Mouse (Mus musculus) forebrain, embryonic 13.5 days (tissue): ENCODE results near the gene Morc2a. TPM values are rescaled to one million over a fixed set of nuclear protein-coding genes. Genes with fewer than 3 reads are reported as not detected.

ENCODE experiments used
- ATAC-seq: fragments of 200-750 bp; cut with Nextera tagmentation; 2 replicates; pipeline ENCODE4 v1.8.0; 2017
- H3K27ac ChIP-seq: fragments of 300-500 bp; sonication (generic); 2 replicates; pipeline ENCODE4 v1.5.1; 2015; ENCODE audit warnings: inconsistent platforms, mild to moderate bottlenecking, moderate library complexity
- H3K27me3 ChIP-seq: fragments of 300-500 bp; sonication (generic); 2 replicates; pipeline ENCODE4 v1.6.1; 2015; ENCODE audit warnings: mild to moderate bottlenecking, inconsistent platforms
- H3K36me3 ChIP-seq: fragments of 300-500 bp; sonication (generic); 2 replicates; pipeline ENCODE4 v1.6.1; 2015; ENCODE audit warnings: mild to moderate bottlenecking, inconsistent platforms; ENCODE audit not compliant: poor library complexity, severe bottlenecking
- H3K4me1 ChIP-seq: fragments of 300-500 bp; sonication (generic); 2 replicates; pipeline ENCODE4 v1.6.1; 2015; ENCODE audit warnings: inconsistent platforms
- H3K4me2 ChIP-seq: fragments of 300-500 bp; sonication (generic); 2 replicates; pipeline ENCODE4 v1.6.1; 2015; ENCODE audit warnings: inconsistent platforms, mild to moderate bottlenecking, moderate library complexity
- H3K4me3 ChIP-seq: fragments of 300-500 bp; sonication (generic); 2 replicates; pipeline ENCODE4 v1.5.1; 2015; ENCODE audit warnings: mild to moderate bottlenecking, inconsistent platforms
- H3K9ac ChIP-seq: fragments of 300-500 bp; sonication (generic); 2 replicates; pipeline ENCODE4 v1.6.1; 2015; ENCODE audit warnings: mild to moderate bottlenecking, inconsistent platforms
- H3K9me3 ChIP-seq: fragments of 300-500 bp; sonication (generic); replicated peaks from 2 replicates; pipeline ENCODE4 v1.6.1; 2016; ENCODE audit warnings: inconsistent platforms
- WGBS: fragments of 180-500 bp; shearing (Covaris S2); methylation state at CpG from one replicate; pipeline ENCODE4 v1.1.7; 2015; 5-methylcytosine and 5-hydroxymethylcytosine counted together
- polyA plus RNA-seq: library from polyadenylated mRNA; unstranded; fragments of >200 nt; fragmentation: Nextera tagmentation; extraction: Ambion mirVana; gene quantifications from 2 replicates; pipeline ENCODE4 v1.2.1, GENCODE M21; 2015

Morc2a gene
- polyA plus RNA-seq, 1 experiment from 2014 or later = 35.2 TPM

DNA sequence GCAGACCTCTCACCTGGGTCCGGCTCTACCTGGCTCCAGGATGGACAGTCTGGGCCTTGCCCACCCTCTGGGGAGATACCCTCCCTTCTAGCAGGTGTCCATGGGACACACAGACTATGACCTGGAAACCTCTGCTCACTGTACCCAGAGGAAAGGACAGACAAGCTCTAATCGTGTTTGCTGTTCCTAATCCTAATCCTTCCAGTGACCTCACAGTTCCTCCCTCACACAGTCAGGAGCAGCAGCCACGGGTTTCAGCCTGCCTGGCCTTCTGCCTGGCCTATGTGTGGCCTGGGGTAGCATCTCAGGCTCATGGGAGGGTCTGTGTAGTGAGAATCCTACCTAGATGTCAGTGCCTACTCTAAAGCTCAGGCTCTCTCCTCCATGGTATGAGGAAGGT, 73.9 kb downstream of the Morc2a start:
- 52% methylated on average over 3 of the region's 3 CpGs for WGBS
- no peak for ATAC-seq

DNA sequence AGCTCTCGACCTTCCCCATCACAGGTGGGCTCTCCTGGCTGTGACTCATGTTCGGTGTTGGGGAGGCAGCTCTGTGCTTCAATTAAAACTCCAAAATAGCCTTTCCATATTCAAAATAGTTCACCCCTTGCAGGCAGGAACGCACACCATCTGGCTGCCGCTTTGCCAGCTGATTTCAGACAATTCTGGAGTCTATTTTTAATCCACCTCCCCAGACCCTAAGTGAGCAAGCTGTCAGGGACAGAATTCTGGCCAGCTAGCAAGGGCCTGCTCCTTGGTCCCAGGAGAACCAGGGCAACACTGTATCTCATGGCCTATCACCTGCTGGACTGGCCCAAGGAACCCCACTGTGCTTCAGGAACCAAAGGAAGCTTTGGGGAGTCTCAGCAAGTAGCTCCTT, 74.9 kb downstream of the Morc2a start:
- 66% methylated on average over 4 of the region's 4 CpGs for WGBS
- Histone ChIP-seq H3K4me2 (no peak overlapping the region), H3K36me3 (no peaks in the 10 kb centered on the region), H3K9ac (no peak overlapping the region), H3K9me3 (no peaks in the 10 kb centered on the region), H3K27ac (no peak overlapping the region), H3K27me3 (no peaks in the 10 kb centered on the region), H3K4me3 (no peak overlapping the region), H3K4me1 (peaks cover 33% of the 10 kb centered on the region)
- ATAC-seq = no peak

More for the DNA sequence above, 73.9 kb downstream of the Morc2a start:
- Histone ChIP-seq H3K4me1 (peaks cover 33% of the 10 kb centered on the region), H3K9me3 (no peaks in the 10 kb centered on the region), H3K9ac (no peak overlapping the region), H3K27ac (no peak overlapping the region), H3K4me3 (no peak overlapping the region), H3K27me3 (no peaks in the 10 kb centered on the region), H3K36me3 (no peaks in the 10 kb centered on the region), H3K4me2 (no peak overlapping the region)

DNA sequence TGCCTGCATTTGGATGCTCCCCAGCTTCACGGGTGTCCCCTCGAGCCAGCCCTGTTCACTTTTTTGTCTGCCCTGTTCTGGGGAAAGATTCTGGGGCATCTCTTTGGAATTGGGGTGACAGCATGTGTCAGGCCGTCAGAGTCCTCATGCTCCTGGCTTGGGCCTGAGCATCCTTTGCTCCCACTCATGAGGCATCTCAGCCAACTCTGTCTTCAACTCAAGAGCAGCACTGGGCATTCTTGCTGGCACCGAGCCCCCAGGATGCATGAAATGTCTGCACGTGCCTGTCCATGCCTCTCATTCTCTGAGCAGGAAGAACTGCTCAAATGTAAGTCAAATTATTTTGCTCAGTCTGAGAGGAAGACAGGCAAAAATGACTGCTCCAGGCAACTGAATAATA, 75.7 kb downstream of the Morc2a start:
- 64% methylated on average over 5 of the region's 5 CpGs for WGBS
- Histone ChIP-seq H3K27me3 (no peaks in the 10 kb centered on the region), H3K4me3 (no peak overlapping the region), H3K4me1 (peaks cover 33% of the 10 kb centered on the region), H3K9ac (0 out of 2 replicates have a peak overlapping the region, but pooled peaks have one; percentile 26), H3K27ac (peak overlapping the region; percentile 81), H3K9me3 (no peaks in the 10 kb centered on the region), H3K4me2 (peak overlapping the region; percentile 30), H3K36me3 (no peaks in the 10 kb centered on the region)
- ATAC-seq = no peak

DNA sequence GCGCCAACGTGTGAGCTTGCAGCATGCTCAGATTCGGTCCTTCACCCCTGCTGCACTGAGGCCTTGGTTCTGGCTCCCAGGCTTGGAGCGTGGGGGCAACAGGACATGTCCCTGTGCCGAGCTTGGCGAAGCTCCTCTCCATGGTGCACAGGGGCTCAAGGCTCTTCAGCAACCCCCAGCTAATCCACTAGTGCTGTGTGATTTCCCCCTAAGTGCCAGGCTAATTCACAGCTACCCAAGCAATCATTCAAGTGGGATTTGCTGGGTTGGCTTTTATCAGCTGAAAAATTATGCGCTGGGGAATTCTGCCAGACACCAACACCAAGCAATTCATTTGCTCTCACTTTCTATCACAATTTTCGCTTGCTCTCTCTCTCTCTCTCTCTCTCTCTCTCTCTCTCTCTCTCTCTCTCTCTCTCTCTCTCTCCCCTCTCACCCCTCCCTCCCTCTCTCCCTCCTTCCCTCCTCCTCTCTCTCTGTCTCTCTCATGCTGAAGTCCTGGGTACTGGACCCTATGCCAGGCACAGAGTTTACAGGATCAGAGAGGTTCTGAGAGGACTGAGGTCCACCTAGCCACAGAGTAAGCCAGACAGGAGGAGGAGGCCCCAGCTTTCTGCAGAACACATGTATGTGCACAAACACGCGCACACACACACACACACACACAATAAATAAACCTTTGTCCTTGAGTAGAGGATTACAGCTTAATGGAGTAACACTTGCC, 76.5 kb downstream of the Morc2a start:
- H3K27me3 ChIP-seq = no peaks in the 10 kb centered on the region
- H3K9me3 ChIP-seq = no peaks in the 10 kb centered on the region
- H3K4me3 ChIP-seq = no peak overlapping the region
- H3K9ac ChIP-seq = peak overlapping the region; percentile 26; the same call in 1 of the 2 replicates
- 53% methylated on average over 10 of the region's 10 CpGs for WGBS
- H3K4me1 ChIP-seq = peaks cover 33% of the 10 kb centered on the region
- peak overlapping the region; percentile 81 for H3K27ac ChIP-seq
- no peaks in the 10 kb centered on the region for H3K36me3 ChIP-seq
- peak overlapping the region; percentile 30 for H3K4me2 ChIP-seq
- peak; percentile 53 for ATAC-seq

DNA sequence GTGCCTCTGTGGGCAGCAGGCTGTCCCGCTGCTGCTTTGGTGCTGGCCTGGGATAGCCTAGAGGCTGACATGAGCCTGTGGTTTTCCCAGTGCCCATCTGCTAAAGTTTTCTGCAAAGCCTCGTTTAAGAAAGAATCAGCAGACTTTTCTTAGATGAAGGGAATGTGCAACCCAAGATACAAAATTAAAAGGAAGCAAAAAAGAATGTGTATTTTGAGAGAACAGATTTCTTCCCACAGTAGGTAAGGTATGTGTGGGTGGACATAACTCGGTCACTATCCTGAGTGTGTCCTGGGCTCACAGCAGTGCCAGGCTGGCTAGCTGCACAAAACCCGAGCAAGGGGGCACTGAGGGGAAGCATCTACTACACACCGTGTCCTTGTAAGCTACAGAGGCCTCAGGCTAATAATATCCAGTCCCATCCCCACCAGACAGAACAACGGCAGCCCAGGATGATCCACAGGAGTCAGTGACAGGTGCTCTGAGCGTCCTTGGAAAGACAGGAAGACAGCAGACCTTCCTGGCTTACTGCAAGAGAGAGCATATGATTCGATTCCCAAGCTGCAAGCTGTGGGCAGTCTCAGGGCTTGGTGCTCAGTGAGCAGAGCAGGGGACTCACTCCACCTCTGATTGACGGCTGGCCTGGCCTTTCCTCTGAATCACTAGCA, 78.6 kb downstream of the Morc2a start:
- no peak overlapping the region for H3K27ac ChIP-seq
- ATAC-seq = no peak
- no peaks in the 10 kb centered on the region for H3K36me3 ChIP-seq
- H3K4me2 ChIP-seq = no peak overlapping the region
- peaks cover 42% of the 10 kb centered on the region for H3K4me1 ChIP-seq
- no peaks in the 10 kb centered on the region for H3K9me3 ChIP-seq
- H3K9ac ChIP-seq = peak overlapping the region; percentile 16; the same call in 1 of the 2 replicates
- H3K27me3 ChIP-seq = no peaks in the 10 kb centered on the region
- no peak overlapping the region for H3K4me3 ChIP-seq
- WGBS = 76% methylated on average over 9 of the region's 9 CpGs

DNA sequence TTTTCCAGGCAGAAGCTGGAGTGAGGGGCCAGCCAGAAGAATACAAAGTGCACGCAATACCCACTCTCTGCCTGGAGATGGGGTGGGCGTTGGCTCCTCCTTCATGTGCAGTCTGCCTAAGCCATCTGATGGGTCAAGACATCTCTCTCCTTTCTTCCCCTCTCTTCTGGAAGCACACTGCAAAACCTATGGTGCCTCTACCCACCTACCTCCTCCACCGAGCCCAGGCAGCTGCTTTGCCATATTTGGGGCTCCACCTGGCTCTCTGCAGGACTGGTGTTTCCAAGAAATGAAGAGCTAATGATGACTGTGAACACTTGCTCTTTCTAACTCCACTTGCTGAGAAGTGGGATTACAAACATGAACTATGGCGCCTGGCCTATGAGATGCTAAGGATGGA, 82.5 kb downstream of the Morc2a start:
- 86% methylated on average over 4 of the region's 4 CpGs for WGBS

DNA sequence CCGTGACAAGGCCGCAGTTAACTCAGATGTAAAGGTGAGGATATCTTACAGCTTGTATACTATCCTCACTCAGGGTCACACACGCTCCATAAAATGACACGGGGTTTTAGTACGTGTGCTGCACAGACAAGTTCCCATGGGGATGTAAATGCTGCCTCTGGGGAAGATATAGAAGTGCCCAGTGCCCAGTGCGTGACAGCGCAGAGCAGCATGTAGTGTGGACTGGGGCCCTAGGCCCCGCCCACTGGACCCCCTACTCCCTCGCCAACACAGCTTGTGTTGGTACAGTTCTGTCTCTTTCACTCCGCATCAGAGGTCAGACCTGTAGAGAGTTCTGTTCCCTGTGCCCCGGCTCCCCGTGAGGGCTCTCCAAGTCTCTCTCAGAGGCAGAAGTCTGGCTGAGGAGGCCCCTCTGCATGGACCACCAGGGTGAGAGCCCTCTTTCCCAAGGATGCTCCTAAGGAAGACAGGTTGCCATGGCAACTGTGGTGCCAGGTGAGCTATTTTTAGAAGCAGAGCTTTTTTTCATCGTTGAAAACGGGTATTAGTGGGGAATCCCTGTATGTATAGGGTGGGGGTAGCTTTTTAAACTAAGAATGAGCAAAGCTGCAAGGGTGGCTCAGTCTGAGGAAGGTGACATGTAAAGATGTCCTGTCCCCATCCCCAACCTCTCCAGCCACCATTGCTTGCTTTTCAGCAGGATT, 85.1 kb downstream of the Morc2a start:
- Histone ChIP-seq H3K9me3 (no peaks in the 10 kb centered on the region), H3K27ac (peak overlapping the region; percentile 75), H3K4me2 (peak overlapping the region; percentile 18; the same call in 1 of the 2 replicates), H3K36me3 (no peaks in the 10 kb centered on the region), H3K4me1 (peaks cover 20% of the 10 kb centered on the region), H3K9ac (no peak overlapping the region), H3K27me3 (no peaks in the 10 kb centered on the region), H3K4me3 (no peak overlapping the region)
- ATAC-seq = peak; percentile 70
- WGBS = 70% methylated on average over 14 of the region's 14 CpGs

More for the DNA sequence above, 82.5 kb downstream of the Morc2a start:
- Histone ChIP-seq H3K4me3 (no peak overlapping the region), H3K36me3 (no peaks in the 10 kb centered on the region), H3K27me3 (no peaks in the 10 kb centered on the region), H3K27ac (no peak overlapping the region), H3K4me2 (no peak overlapping the region), H3K9me3 (no peaks in the 10 kb centered on the region), H3K4me1 (peaks cover 22% of the 10 kb centered on the region), H3K9ac (no peak overlapping the region)
- ATAC-seq = no peak

DNA sequence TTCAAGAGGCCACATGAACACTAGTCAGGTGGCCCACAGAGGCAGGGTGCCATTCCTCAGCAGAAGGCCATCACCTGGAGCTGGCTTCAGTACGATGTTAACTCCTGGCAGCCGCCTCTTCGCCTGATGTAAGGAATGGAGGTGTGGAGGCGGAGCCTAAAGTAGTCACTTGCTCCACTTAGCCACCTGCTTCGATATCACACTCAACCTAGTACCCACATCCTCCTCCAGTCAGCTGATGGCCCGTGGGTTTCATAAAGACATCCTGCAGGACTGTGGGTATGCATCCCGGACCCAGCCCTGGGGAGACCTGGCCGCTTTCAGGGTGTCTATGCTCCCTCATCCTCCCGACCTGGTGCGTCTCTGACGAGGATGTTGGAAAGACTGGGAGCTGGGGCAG, 86.7 kb downstream of the Morc2a start:
- Histone ChIP-seq H3K27ac (no peak overlapping the region), H3K4me1 (peaks cover 20% of the 10 kb centered on the region), H3K4me3 (no peak overlapping the region), H3K4me2 (no peak overlapping the region), H3K27me3 (no peaks in the 10 kb centered on the region), H3K9ac (no peak overlapping the region), H3K36me3 (no peaks in the 10 kb centered on the region), H3K9me3 (no peaks in the 10 kb centered on the region)
- ATAC-seq = no peak
- 80% methylated on average over 11 of the region's 11 CpGs for WGBS

DNA sequence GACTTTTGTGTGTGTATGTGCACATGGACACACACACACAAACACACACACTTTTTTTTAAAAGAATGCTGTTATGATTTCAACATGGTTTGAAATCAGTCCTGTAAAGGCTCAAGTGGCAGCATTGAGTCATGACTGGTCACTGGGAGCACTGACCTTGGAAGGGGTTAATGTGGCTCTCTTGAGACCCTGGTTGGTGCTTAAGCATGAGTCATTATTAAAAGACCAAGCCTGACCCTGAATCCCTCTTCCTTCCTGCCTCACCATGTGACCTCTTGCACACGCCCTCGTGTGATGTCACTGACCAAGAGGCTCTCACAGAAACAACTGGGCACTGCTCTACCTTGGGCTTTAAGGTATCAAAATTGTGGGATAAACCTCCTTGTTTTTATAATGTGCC, 89.8 kb downstream of the Morc2a start:
- no peak for ATAC-seq
- no peak overlapping the region for H3K9ac ChIP-seq
- H3K27me3 ChIP-seq = no peaks in the 10 kb centered on the region
- no peak overlapping the region for H3K4me2 ChIP-seq
- 68% methylated on average over 2 of the region's 2 CpGs for WGBS
- H3K4me1 ChIP-seq = peaks cover 11% of the 10 kb centered on the region
- H3K36me3 ChIP-seq = no peaks in the 10 kb centered on the region
- no peaks in the 10 kb centered on the region for H3K9me3 ChIP-seq
- H3K4me3 ChIP-seq = no peak overlapping the region
- no peak overlapping the region for H3K27ac ChIP-seq

Other genes with a start within 250 kb of the Morc2a start
- 75.6 and 81.3 TPM in 2 replicates for gene Limk2, start 240.0 kb upstream of the Morc2a start, polyA plus RNA-seq
- 40.6 and 46.2 TPM in 2 replicates for gene Rnf185, start 196.8 kb upstream of the Morc2a start, polyA plus RNA-seq
- 0.44 and 0.58 TPM in 2 replicates for gene Pla2g3, start 160.9 kb upstream of the Morc2a start, polyA plus RNA-seq
- gene Inpp5j, start 144.4 kb upstream of the Morc2a start, polyA plus RNA-seq = 1.1 and 1.5 TPM in 2 replicates
- 28.2 and 30.3 TPM in 2 replicates for gene Selenom, start 134.5 kb upstream of the Morc2a start, polyA plus RNA-seq
- gene Smtn, start 108.6 kb upstream of the Morc2a start, polyA plus RNA-seq = 21.8 and 21.9 TPM in 2 replicates
- gene Osbp2, start 214.7 kb downstream of the Morc2a start, polyA plus RNA-seq = 5.9 and 6.6 TPM in 2 replicates
- 0.75 and 0.97 TPM in 2 replicates for gene 4921536K21Rik, start 245.9 kb downstream of the Morc2a start, polyA plus RNA-seq
- gene Dusp18, start 246.0 kb downstream of the Morc2a start, polyA plus RNA-seq = 28.4 and 35.7 TPM in 2 replicates